Mouse (Mus musculus) neural tube, embryonic 11.5 days (tissue): Measurements from ENCODE around the gene Zfp872. TPM values are rescaled to one million over a fixed set of nuclear protein-coding genes. Genes with fewer than 3 reads are reported as not detected.

ENCODE experiments used
- ATAC-seq: fragments of 200-750 bp; cut with Nextera tagmentation; 2 replicates; pipeline ENCODE4 v1.8.0; 2017; ENCODE audit warnings: moderate number of reproducible peaks, mild to moderate bottlenecking, moderate TSS enrichment, moderate library complexity; ENCODE audit not compliant: insufficient read depth, low FRiP score, low TSS enrichment
- DNase-seq: peaks from one replicate; pipeline ENCODE4 v3.0.0-alpha.2; 2015; ENCODE audit warnings: low spot score
- H3K27ac ChIP-seq: fragments of 300-500 bp; sonication (generic); 2 replicates; pipeline ENCODE4 v1.5.1; 2014; ENCODE audit warnings: low read depth, mild to moderate bottlenecking, low read length
- H3K27me3 ChIP-seq: fragments of 300-500 bp; sonication (generic); 2 replicates; pipeline ENCODE4 v1.6.1; 2014; ENCODE audit warnings: mild to moderate bottlenecking, low read length, mixed read lengths; ENCODE audit not compliant: control insufficient read depth, insufficient read depth
- H3K36me3 ChIP-seq: fragments of 300-500 bp; sonication (generic); 2 replicates; pipeline ENCODE4 v1.6.1; 2014; ENCODE audit warnings: mild to moderate bottlenecking, low read length, moderate library complexity, mixed read lengths; ENCODE audit not compliant: control insufficient read depth, insufficient read depth
- H3K4me1 ChIP-seq: fragments of 300-500 bp; sonication (generic); 2 replicates; pipeline ENCODE4 v1.6.1; 2014; ENCODE audit warnings: low read length, mixed read lengths; ENCODE audit not compliant: control insufficient read depth, insufficient read depth
- H3K4me2 ChIP-seq: fragments of 300-500 bp; sonication (generic); 2 replicates; pipeline ENCODE4 v1.6.1; 2014; ENCODE audit warnings: low read depth, mild to moderate bottlenecking, moderate library complexity
- H3K4me3 ChIP-seq: fragments of 300-500 bp; sonication (generic); 2 replicates; pipeline ENCODE4 v1.5.1; 2014; ENCODE audit warnings: low read depth, low read length
- H3K9ac ChIP-seq: fragments of 300-500 bp; sonication (generic); 2 replicates; pipeline ENCODE4 v1.6.1; 2014; ENCODE audit warnings: mild to moderate bottlenecking, low read length
- H3K9me3 ChIP-seq: fragments of 300-500 bp; sonication (generic); 2 replicates; pipeline ENCODE4 v1.6.1; 2016; ENCODE audit warnings: low read length; ENCODE audit not compliant: control insufficient read depth
- WGBS: fragments of 180-500 bp; shearing (Covaris S2); extraction: QIAGEN DNeasy Blood & Tissue Kit; methylation state at CpG from one replicate; pipeline ENCODE4 v1.1.7; 2014; 5-methylcytosine and 5-hydroxymethylcytosine counted together
- polyA plus RNA-seq: library from polyadenylated mRNA; unstranded; fragments of >200 nt; fragmentation: Nextera tagmentation; extraction: Ambion mirVana; gene quantifications from 2 replicates; pipeline ENCODE4 v1.2.1, GENCODE M21; 2014

Zfp872 gene
- polyA plus RNA-seq, 1 experiment from 2014 or later: 0.15 TPM

DNA sequence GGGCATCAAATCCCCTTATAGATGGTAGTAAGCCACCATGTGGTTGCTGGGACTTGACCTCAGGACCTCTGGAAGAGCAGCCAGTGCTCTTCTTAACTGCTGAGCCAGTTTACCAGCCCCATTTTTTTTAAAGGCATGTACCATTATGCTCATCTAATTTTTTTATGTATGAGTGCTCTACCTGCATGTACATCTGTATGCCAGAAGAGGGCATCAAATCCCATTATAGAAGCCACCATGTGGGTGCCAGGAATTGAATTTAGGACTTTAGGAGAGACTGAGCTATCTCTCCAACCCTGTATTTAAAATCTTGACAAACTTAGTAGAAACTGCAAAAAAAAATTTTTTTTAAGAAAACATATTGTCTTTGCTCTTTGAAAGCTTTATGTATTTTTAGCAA, 42.7 kb downstream of the Zfp872 start:
- DNase-seq (no peak), ATAC-seq (no peak)
- Histone ChIP-seq H3K9ac (no peak overlapping the region), H3K4me1 (no peaks in the 10 kb centered on the region), H3K4me3 (no peak overlapping the region), H3K4me2 (no peak overlapping the region), H3K27me3 (no peaks in the 10 kb centered on the region), H3K9me3 (no peaks in the 10 kb centered on the region), H3K36me3 (no peaks in the 10 kb centered on the region), H3K27ac (no peak overlapping the region)

DNA sequence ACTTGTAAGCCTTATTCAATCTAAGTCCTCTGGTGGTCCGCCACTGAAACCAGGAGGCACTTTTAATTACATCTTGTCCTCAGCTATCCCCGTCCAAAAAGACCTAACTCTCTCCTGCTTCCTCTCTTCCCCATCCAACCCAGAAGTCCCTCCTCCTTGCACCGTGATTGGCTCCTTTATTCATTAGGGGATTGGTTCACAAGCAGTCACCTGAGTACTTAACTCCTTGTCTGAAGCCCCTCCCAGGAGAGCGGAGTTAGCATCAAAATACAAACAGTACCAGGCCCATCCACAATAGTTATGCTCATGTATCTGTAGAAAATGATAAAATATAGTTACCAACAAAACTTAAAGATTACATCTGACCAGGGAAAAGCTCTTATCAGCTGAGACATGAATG, 52.1 kb downstream of the Zfp872 start:
- peaks cover 7% of the 10 kb centered on the region for H3K36me3 ChIP-seq
- H3K27ac ChIP-seq: no peak overlapping the region
- no peak for DNase-seq
- H3K4me2 ChIP-seq: no peak overlapping the region
- no peaks in the 10 kb centered on the region for H3K27me3 ChIP-seq
- no peak for ATAC-seq
- 93% methylated on average over 4 of the region's 4 CpGs for WGBS
- no peak overlapping the region for H3K9ac ChIP-seq
- H3K4me3 ChIP-seq: no peak overlapping the region
- peaks cover 2% of the 10 kb centered on the region for H3K9me3 ChIP-seq
- H3K4me1 ChIP-seq: no peaks in the 10 kb centered on the region

DNA sequence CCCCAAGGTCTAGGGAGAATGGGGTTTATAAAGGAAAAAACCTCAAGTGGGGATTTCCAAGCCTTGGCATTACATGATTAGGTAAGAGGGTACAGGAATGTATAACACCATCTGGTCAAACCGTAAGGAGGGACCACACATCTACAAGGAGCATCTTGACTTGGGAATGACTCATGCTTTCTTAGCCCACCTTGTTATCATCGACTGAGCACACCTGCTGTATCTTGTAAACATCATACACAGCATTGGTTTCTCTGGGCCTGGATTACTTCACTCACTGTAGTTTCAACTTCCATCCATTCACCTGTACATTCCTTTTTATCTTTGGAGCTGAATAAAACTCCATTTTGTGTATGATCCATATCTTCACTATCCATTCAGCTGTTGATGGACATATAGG, 56.4 kb downstream of the Zfp872 start:
- Histone ChIP-seq H3K4me1 (no peaks in the 10 kb centered on the region), H3K4me3 (no peak overlapping the region), H3K36me3 (peaks cover 20% of the 10 kb centered on the region), H3K27ac (no peak overlapping the region), H3K27me3 (no peaks in the 10 kb centered on the region), H3K9ac (no peak overlapping the region), H3K9me3 (peaks cover 2% of the 10 kb centered on the region; the same call in 1 of the 2 replicates), H3K4me2 (no peak overlapping the region)
- DNase-seq (no peak), ATAC-seq (no peak)
- 88% methylated on average over 2 of the region's 2 CpGs for whole genome bisulfite sequencing

Other genes starting within 250 kb of the Zfp872 start
- gene Swsap1, start 232.3 kb upstream of the Zfp872 start, polyA plus RNA-seq: 18.9 and 22.5 TPM in 2 replicates
- gene Epor, start 224.6 kb upstream of the Zfp872 start, polyA plus RNA-seq: 4.1 and 5.9 TPM in 2 replicates
- gene Rgl3, start 198.6 kb upstream of the Zfp872 start, polyA plus RNA-seq: 2.3 and 3.7 TPM in 2 replicates
- gene Ccdc151, start 185.5 kb upstream of the Zfp872 start, polyA plus RNA-seq: 2.7 and 3.5 TPM in 2 replicates
- gene Prkcsh, start 185.3 kb upstream of the Zfp872 start, polyA plus RNA-seq: 91.4 and 106 TPM in 2 replicates
- gene Elavl3, start 136.1 kb upstream of the Zfp872 start, polyA plus RNA-seq: 64.6 and 69.1 TPM in 2 replicates
- not detected in 2 replicates for gene Gm49318, start 116.8 kb upstream of the Zfp872 start, polyA plus RNA-seq
- gene Zfp653, start 116.7 kb upstream of the Zfp872 start, polyA plus RNA-seq: 8.2 and 9.5 TPM in 2 replicates
- gene Ecsit, start 102.7 kb upstream of the Zfp872 start, polyA plus RNA-seq: 40.1 and 40.4 TPM in 2 replicates
- gene Cnn1, start 88.9 kb upstream of the Zfp872 start, polyA plus RNA-seq: 1.0 and 2.6 TPM in 2 replicates
- 217 and 221 TPM in 2 replicates for gene Elof1, start 70.9 kb upstream of the Zfp872 start, polyA plus RNA-seq
- gene Acp5, start 52.4 kb upstream of the Zfp872 start, polyA plus RNA-seq: 14.9 and 16.8 TPM in 2 replicates
- gene Pigyl, start 31.2 kb upstream of the Zfp872 start, polyA plus RNA-seq: 59.6 and 59.7 TPM in 2 replicates
- gene Zfp809, start 37.6 kb downstream of the Zfp872 start, polyA plus RNA-seq: 11.7 and 12.3 TPM in 2 replicates
- gene Zfp599, start 71.8 kb downstream of the Zfp872 start, polyA plus RNA-seq: 6.4 and 6.7 TPM in 2 replicates
- gene Zfp810, start 119.6 kb downstream of the Zfp872 start, polyA plus RNA-seq: 28.1 and 30.1 TPM in 2 replicates
- 42.1 and 43.2 TPM in 2 replicates for gene Anln, start 201.1 kb downstream of the Zfp872 start, polyA plus RNA-seq
- 8.3 and 10.6 TPM in 2 replicates for gene 9530077C05Rik, start 223.4 kb downstream of the Zfp872 start, polyA plus RNA-seq